Mouse (Mus musculus) common myeloid progenitor, adult 5-6 weeks (primary cell): Measurements from ENCODE around the gene Heatr5a. TPM values are rescaled to one million over a fixed set of nuclear protein-coding genes. Genes with fewer than 3 reads are reported as not detected.

Experiments
- ATAC-seq: replicated peaks from 2 replicates; pipeline ENCODE4 v1.8.0; 2016; ENCODE audit warnings: low read depth, mild to moderate bottlenecking, moderate TSS enrichment, inconsistent platforms; ENCODE audit not compliant: poor library complexity, severe bottlenecking
- total RNA-seq: library from RNA; stranded (forward); fragments of 200-1000, 187-1606 nt; gene quantifications from 2 replicates; pipeline ENCODE4 v1.2.3, GENCODE M21; 2017

The Heatr5a gene
- total RNA-seq, 1 experiment from 2014 or later: 62.1 TPM

- peak; percentile 51 for ATAC-seq
Measured at GRCm38 (mm10) chr12:51887301-51888290, 83.5 kb downstream of the Heatr5a start.

- ATAC-seq: no peak
Measured at GRCm38 (mm10) chr12:51886369-51886768, 84.8 kb downstream of the Heatr5a start.

DNA sequence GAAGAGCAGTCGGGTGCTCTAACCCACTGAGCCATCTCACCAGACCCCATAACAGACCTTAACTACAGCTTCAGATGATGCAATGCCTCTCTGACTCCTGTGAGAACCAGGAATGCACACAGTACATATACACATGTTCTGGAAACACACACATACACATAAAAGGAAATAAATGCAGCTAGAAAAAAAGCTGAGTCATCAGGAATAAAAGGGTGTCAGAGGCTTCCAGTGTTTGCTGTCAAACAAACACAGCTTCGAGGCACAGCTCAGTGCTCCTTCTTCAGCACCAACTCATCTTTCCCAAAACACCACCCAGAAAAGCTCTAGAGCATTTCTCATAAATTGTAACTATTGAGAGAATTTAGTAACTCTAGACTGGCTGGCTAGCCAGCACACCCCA is 86.3 kb downstream of the Heatr5a start:
- no peak for ATAC-seq

GRCm38 (mm10) chr12:51883297-51883805 is 87.8 kb downstream of the Heatr5a start:
- ATAC-seq: peak; percentile 52

- ATAC-seq: no peak
Measured at GRCm38 (mm10) chr12:51882606-51883296, 88.4 kb downstream of the Heatr5a start.

DNA sequence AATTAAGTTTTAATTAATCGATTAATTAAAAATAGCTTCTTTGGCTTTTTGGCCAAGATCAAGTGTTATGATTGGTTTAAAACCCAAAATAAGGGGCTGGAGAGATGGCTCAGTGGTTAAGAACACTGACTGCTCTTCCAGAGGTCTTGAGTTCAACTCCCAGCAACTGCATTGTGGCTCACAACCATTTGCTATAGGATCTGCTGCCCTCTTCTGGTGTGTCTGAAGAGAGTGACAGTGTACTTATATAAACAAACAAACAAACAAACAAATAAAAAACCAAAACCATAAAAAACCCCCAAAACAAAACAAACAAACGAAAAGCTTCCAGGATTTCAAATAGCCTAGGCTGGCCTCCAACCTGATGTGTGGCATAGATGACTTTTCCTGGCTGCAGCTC is 89.3 kb downstream of the Heatr5a start:
- ATAC-seq: no peak

GRCm38 (mm10) chr12:51871446-51872144 is 99.5 kb downstream of the Heatr5a start:
- ATAC-seq: peak; percentile 48

- ATAC-seq: no peak
Measured at GRCm38 (mm10) chr12:51869511-51869910, 101.6 kb downstream of the Heatr5a start.

GRCm38 (mm10) chr12:51867076-51867475 is 104.0 kb downstream of the Heatr5a start:
- ATAC-seq: no peak

DNA sequence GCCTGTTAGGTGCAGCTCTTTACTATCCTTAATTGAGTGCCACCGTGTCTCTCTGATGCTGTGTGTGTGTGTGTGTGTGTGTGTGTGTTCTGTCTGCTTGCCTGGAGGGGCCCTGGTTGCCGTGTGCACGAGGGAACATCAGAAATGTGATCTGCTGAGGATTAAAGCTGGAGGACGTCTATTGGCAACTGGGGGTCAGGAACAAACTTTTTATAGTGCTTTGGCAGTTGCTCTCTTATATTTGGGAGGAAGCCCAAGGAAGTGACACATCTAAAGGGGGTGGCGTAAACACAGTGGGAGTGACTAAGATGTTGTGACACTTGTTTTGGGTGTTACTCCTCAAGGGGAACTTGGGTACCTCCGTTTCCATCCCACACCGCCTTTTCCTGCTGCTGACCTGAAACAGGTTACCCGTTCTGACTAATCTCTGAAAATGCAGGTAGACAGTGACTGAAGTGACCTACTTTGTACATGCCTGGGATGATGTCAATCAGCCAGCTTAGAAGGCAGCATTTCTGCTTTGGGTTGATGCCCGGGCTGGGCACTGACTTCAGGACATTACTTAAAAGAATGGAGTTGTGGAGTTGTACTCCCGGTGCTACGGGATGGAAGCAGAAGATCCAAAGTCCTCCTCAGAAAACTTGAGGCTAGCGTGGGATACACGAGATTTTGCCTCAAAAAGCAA is 104.8 kb downstream of the Heatr5a start:
- ATAC-seq: peak; percentile 70

DNA sequence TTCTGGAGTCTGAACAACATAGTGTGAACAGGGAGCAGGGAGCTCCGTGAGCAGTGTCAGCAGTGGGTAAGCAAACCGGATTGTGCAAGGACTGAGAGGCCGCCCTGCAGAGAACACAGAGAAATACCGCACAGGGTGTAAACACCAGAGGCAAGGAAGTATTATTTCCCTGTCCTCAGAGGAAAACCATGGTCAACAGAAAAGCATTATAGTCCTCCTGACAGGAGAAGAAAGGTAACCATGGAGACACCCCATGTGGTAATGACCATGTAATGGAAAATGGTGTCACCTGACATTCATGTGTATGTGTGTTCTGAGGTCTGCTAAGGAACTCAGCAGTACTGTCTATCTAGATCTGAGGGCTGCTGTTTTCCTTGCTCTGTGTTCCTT is 105.3 kb downstream of the Heatr5a start:
- ATAC-seq: peak; percentile 78

- no peak for ATAC-seq
Measured at GRCm38 (mm10) chr12:51865061-51865789, 105.9 kb downstream of the Heatr5a start.

DNA sequence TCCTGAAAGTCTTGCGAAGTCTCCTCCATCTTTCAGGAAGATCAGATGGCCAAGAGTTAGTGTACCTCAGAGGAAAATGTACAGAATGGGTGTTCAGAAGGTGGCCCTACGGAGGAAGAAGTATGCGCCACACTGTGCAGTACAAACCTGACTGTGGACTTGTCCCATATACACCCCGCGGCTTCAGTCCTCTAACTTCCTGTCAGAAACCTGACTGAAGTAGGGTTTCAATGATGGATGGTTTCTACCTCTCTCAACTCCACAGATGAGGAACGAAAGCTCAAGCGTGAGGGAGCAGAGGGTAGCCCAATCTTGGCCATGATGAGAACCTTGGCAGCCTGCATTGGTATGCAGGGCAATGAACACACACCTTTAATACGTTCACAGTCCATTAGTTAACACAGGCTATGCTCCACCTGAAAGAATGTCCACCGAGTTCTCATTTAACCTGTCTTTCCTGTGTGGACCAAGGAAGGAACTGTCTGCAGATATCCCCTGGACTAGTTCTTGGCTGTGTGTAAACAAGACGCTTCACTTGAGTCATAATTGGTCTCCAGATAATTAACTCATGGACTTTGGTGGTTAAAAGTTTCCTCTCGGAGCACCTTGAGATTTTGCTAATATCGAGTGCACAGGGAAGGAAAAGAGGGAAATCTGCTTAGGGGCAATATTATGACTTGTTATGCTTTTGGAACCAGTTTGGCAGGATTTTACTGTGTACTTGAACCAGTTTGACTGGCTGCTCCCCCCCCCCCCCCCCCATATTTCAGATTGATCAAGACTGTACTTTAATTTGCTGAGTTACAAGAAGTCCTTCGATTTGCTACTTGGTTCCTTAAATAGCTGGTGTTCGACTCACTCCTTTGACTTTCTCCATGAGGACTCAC is 107.8 kb downstream of the Heatr5a start:
- ATAC-seq: no peak

DNA sequence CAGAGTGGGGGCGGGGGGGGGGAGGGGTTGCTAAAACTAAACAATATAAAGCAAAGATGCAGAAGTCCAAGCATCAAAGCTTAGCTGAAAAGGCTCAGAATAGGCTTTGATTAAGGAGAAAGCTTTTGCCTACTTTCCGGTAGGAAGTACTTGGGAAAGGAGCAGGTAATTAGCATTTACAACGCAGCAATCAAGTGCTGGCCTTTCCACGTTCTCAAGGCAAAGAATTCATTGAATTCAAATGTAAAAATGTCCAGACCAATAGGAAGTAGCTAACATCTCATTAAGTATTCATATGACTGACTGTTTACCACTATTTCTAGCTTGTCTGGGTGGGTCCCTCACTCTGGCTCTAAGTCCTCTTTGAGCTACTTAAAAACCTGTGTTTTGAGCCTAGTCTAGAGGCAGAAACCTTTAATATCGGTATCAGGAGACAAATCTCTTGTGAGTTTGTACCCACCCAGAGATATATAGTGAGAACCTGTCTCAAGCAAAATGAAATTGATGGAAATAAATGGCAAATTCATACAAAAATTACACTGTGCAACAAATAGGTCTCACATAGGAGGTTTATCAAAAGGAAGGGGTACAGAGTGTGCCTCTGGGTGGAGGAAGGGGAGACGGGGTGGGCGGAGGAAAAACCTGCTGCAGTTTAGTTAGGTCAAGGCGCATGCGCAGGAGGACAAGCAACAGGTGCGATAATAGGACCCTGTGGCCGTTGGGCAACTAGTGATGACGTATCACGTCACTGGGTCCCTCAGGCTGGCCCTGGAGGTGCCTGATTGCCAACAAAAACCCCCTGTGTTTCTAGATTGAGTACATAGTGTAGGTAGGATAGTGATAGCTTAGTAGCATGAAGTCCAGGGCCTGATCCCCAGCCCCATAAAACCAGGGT is 112.7 kb downstream of the Heatr5a start:
- no peak for ATAC-seq

- ATAC-seq: peak; percentile 81
Measured at GRCm38 (mm10) chr12:51856768-51857295, 114.3 kb downstream of the Heatr5a start.

- ATAC-seq: no peak
Measured at GRCm38 (mm10) chr12:51855872-51856271, 115.2 kb downstream of the Heatr5a start.

DNA sequence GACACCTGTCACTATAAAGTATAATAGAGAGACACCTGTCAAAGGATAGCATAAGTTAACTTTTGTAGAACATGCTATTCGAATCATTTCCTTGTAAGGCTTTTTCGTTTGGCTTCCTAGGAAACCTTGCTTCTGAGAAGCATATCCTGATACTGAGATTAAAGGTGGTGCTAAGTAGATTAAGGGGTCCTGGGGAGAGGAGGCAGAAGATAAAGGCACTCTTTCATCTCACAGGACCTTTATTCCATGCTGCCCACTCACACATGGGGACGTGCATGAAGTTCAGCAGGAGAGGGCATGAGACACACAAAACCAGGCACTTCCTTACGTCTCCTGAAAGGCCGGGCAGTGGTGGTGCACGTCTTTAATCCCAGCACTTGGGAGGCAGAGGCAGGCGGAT is 115.7 kb downstream of the Heatr5a start:
- no peak for ATAC-seq
